Mouse (Mus musculus): ENCODE data around the gene 4931428F04Rik. TPM values are rescaled to one million over a fixed set of nuclear protein-coding genes. Genes with fewer than 3 reads are reported as not detected.

The 4931428F04Rik gene
- polyA plus RNA-seq, 1 experiment, result 6.0 TPM

DNA sequence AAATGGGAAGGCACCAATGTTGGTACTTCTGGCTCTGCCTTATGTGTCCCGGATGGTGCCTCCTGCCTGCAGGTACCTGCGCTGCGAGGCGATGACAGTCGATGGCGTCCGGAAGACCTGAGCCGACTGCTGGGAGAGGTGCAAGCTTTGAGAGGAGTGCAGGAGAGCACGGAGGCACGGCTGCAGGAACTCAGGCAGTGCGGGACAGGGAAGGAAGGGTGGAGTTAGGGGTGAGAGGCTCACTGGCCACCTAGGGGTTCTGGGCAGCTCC, 18.8 kb downstream of the 4931428F04Rik start:
- no peak overlapping the region for H3ac ChIP-seq (ENCODE audit: control insufficient read depth, insufficient read length, low read depth)
- no peaks in the 10 kb centered on the region for H3K79me2 ChIP-seq (ENCODE audit: control insufficient read depth, insufficient read depth)
- peaks cover 3% of the 10 kb centered on the region for H3K36me3 ChIP-seq (ENCODE audit: control insufficient read depth, insufficient read depth)
- no peak overlapping the region for H3K4me3 ChIP-seq (ENCODE audit: insufficient read depth, poor library complexity, severe bottlenecking)
- TF ChIP-seq CEBPB (IDR thresholded peaks at IDR 0.05; ENCODE audit: low read depth) (no peak), MYOD1 (IDR thresholded peaks at IDR 0.05; ENCODE audit: control insufficient read depth, insufficient read length, low read depth) (no peak), USF1 (IDR thresholded peaks at IDR 0.05; ENCODE audit: low read depth) (no peak), CTCF (IDR thresholded peaks at IDR 0.05; ENCODE audit: control insufficient read depth, insufficient read depth, insufficient read length) (no peak)
- H3K27me3 ChIP-seq (ENCODE audit: control insufficient read depth, insufficient read depth, insufficient read length), result no peaks in the 10 kb centered on the region
- no peaks in the 10 kb centered on the region for H3K79me3 ChIP-seq (ENCODE audit: low read depth)

GRCm38 (mm10) chr8:105270101-105270915, 19.4 kb downstream of the 4931428F04Rik start:
- no peaks in the 10 kb centered on the region for H3K27me3 ChIP-seq (ENCODE audit: control insufficient read depth, insufficient read depth, insufficient read length)
- peaks cover 3% of the 10 kb centered on the region for H3K36me3 ChIP-seq (ENCODE audit: control insufficient read depth, insufficient read depth)
- peak overlapping the region; percentile 18 for H3K4me3 ChIP-seq (ENCODE audit: insufficient read depth, poor library complexity, severe bottlenecking)
- peak overlapping the region; percentile 76 for H3ac ChIP-seq (ENCODE audit: control insufficient read depth, insufficient read length, low read depth)
- H3K79me3 ChIP-seq (ENCODE audit: low read depth), result no peaks in the 10 kb centered on the region
- no peaks in the 10 kb centered on the region for H3K79me2 ChIP-seq (ENCODE audit: control insufficient read depth, insufficient read depth)
- TF ChIP-seq CTCF (IDR thresholded peaks at IDR 0.05; ENCODE audit: control insufficient read depth, insufficient read depth, insufficient read length) (no peak), CEBPB (IDR thresholded peaks at IDR 0.05; ENCODE audit: low read depth) (no peak), MYOG (IDR thresholded peaks at IDR 0.05; ENCODE audit: control insufficient read depth, extremely low read depth, insufficient read length) (no peak), MYOD1 (IDR thresholded peaks at IDR 0.05; ENCODE audit: control insufficient read depth, insufficient read length, low read depth) (no peak), USF1 (IDR thresholded peaks at IDR 0.05; ENCODE audit: low read depth) (no peak), FOSL1 (IDR thresholded peaks at IDR 0.05; ENCODE audit: insufficient read depth, low read length, poor library complexity, severe bottlenecking) (no peak), MAX (IDR thresholded peaks at IDR 0.05) (no peak)

GRCm38 (mm10) chr8:105269461-105269947, 20.2 kb downstream of the 4931428F04Rik start, which contains the start of gene Hsf4:
Hsf4 (plus strand) TSS chr8:105269801.
- Histone ChIP-seq H3K36me3 (ENCODE audit: control insufficient read depth, insufficient read depth) (peaks cover 3% of the 10 kb centered on the region), H3K79me3 (ENCODE audit: low read depth) (no peaks in the 10 kb centered on the region), H3K79me2 (ENCODE audit: control insufficient read depth, insufficient read depth) (no peaks in the 10 kb centered on the region), H3ac (ENCODE audit: control insufficient read depth, insufficient read length, low read depth) (peak within 1 kb of the TSS; percentile 76), H3K4me3 (ENCODE audit: insufficient read depth, poor library complexity, severe bottlenecking) (peak within 1 kb of the TSS; percentile 18), H3K27me3 (ENCODE audit: control insufficient read depth, insufficient read depth, insufficient read length) (no peaks in the 10 kb centered on the region)
- TF ChIP-seq USF1 (IDR thresholded peaks at IDR 0.05; ENCODE audit: low read depth), result no peak
- TF ChIP-seq CEBPB (IDR thresholded peaks at IDR 0.05; ENCODE audit: low read depth), result no peak
- no peak for TF ChIP-seq FOSL1 (IDR thresholded peaks at IDR 0.05; ENCODE audit: insufficient read depth, low read length, poor library complexity, severe bottlenecking)
- no peak for TF ChIP-seq MYOD1 (IDR thresholded peaks at IDR 0.05; ENCODE audit: control insufficient read depth, insufficient read length, low read depth)
- no peak for TF ChIP-seq CTCF (IDR thresholded peaks at IDR 0.05; ENCODE audit: control insufficient read depth, insufficient read depth, insufficient read length)
- no peak for TF ChIP-seq MYOG (IDR thresholded peaks at IDR 0.05; ENCODE audit: control insufficient read depth, extremely low read depth, insufficient read length)
- no peak for TF ChIP-seq MAX (IDR thresholded peaks at IDR 0.05)

- peaks cover 3% of the 10 kb centered on the region for H3K79me2 ChIP-seq (ENCODE audit: control insufficient read depth, insufficient read depth)
- H3K4me3 ChIP-seq (ENCODE audit: insufficient read depth, poor library complexity, severe bottlenecking), result no peak overlapping the region
- no peak for TF ChIP-seq MYOD1 (IDR thresholded peaks at IDR 0.05; ENCODE audit: control insufficient read depth, insufficient read length, low read depth)
- no peak for TF ChIP-seq FOSL1 (IDR thresholded peaks at IDR 0.05; ENCODE audit: insufficient read depth, low read length, poor library complexity, severe bottlenecking)
- TF ChIP-seq CEBPB (IDR thresholded peaks at IDR 0.05; ENCODE audit: low read depth), result no peak
- TF ChIP-seq USF1 (IDR thresholded peaks at IDR 0.05; ENCODE audit: low read depth), result no peak
- no peak for TF ChIP-seq MYOG (IDR thresholded peaks at IDR 0.05; ENCODE audit: control insufficient read depth, extremely low read depth, insufficient read length)
- no peak for TF ChIP-seq CTCF (IDR thresholded peaks at IDR 0.05; ENCODE audit: control insufficient read depth, insufficient read depth, insufficient read length)
- no peak for TF ChIP-seq MAX (IDR thresholded peaks at IDR 0.05)
- H3K27me3 ChIP-seq (ENCODE audit: control insufficient read depth, insufficient read depth, insufficient read length), result no peaks in the 10 kb centered on the region
- peaks cover 3% of the 10 kb centered on the region for H3K36me3 ChIP-seq (ENCODE audit: control insufficient read depth, insufficient read depth)
- no peaks in the 10 kb centered on the region for H3K79me3 ChIP-seq (ENCODE audit: low read depth)
- H3ac ChIP-seq (ENCODE audit: control insufficient read depth, insufficient read length, low read depth), result no peak overlapping the region
Observed at GRCm38 (mm10) chr8:105269075-105269458, 20.6 kb downstream of the 4931428F04Rik start.

DNA sequence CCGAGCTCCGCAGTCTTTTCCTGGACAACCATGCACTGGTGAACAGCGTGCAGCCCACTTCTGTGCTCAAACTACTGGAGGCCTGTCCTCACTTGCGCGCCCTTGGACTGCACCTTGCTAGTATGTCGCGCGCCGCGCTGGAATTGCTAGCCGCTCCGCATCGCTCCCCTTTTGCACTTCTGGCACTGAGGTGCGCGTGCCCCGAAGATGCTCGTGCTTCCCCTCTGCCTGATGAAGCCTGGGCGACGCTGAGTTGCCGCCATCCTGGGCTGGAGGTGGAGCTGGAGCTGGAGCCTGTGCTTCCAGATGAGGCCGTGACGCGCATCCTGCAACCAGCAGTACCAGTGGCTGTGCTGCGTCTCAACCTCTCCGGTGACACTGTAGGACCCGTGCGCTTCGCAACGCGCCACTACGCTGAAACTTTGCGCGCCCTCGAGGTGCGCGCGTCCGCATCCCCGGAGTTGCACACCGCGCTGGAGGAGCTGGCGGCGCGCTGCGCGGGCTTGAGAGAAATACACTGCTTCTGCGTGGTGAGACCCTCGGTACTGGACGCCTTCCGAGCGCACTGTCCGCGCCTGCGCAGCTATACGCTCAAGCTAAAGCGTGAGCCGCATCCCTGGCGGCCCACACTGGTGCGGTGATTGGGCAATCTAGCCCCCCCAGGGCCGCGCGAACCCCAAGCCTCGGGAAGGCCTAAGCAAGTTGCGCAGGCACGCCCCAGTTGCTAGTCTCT, 21.2 kb downstream of the 4931428F04Rik start:
- Histone ChIP-seq H3K27me3 (ENCODE audit: control insufficient read depth, insufficient read depth, insufficient read length) (no peaks in the 10 kb centered on the region), H3K79me3 (ENCODE audit: low read depth) (no peaks in the 10 kb centered on the region), H3K79me2 (ENCODE audit: control insufficient read depth, insufficient read depth) (peaks cover 8% of the 10 kb centered on the region), H3K36me3 (ENCODE audit: control insufficient read depth, insufficient read depth) (peaks cover 3% of the 10 kb centered on the region), H3K4me3 (ENCODE audit: insufficient read depth, poor library complexity, severe bottlenecking) (no peak overlapping the region), H3ac (ENCODE audit: control insufficient read depth, insufficient read length, low read depth) (no peak overlapping the region)
- TF ChIP-seq FOSL1 (IDR thresholded peaks at IDR 0.05; ENCODE audit: insufficient read depth, low read length, poor library complexity, severe bottlenecking) (no peak), CTCF (IDR thresholded peaks at IDR 0.05; ENCODE audit: control insufficient read depth, insufficient read depth, insufficient read length) (no peak), CEBPB (IDR thresholded peaks at IDR 0.05; ENCODE audit: low read depth) (no peak), MYOD1 (IDR thresholded peaks at IDR 0.05; ENCODE audit: control insufficient read depth, insufficient read length, low read depth) (no peak), USF1 (IDR thresholded peaks at IDR 0.05; ENCODE audit: low read depth) (no peak), MYOG (IDR thresholded peaks at IDR 0.05; ENCODE audit: control insufficient read depth, extremely low read depth, insufficient read length) (no peak), MAX (IDR thresholded peaks at IDR 0.05) (no peak)

Measured in C2C12 (cell line).